12 mouse cellular contexts compared by ENCODE assay signal in genomic region chr12:108433030-108433429, GRCm38 (mm10).
A peak's percentile ranks its signal among the peaks of the same experiment; 100 is the strongest.
DNase-seq lines count a peak whose midpoint lies in the region; ATAC-seq lines count a peak whose summit lies in the region.
"Had no signal": no experiment of that assay in that cellular context is flagged by ENCODE, and none has a peak within 500 bp of the region (broad histone marks: within the 10 kb centered on the region; RNA-seq: fewer than 3 reads in every experiment).

No protein-coding gene starts in this region.

- ATAC-seq in hindbrain, embryonic 12.5 days (ENCODE audit: low FRiP score), result no peak
- no peak for ATAC-seq in hindbrain, embryonic 14.5 days (ENCODE audit: low FRiP score)
- no peak for ATAC-seq in neural tube, embryonic 13.5 days (ENCODE audit: low read depth)
- no peak for ATAC-seq in erythroid progenitor cell, adult 5-6 weeks (replicated peaks; ENCODE audit: low FRiP score, poor library complexity, severe bottlenecking)

- H3K36me3 ChIP-seq in hindbrain, embryonic 10.5 days, result peaks cover 2% of the 10 kb centered on the region; the same call in 1 of the 2 replicates
- no peaks in the 10 kb centered on the region for H3K36me3 ChIP-seq in hindbrain, embryonic 12.5 days
- H3K36me3 ChIP-seq in hindbrain, embryonic 14.5 days (replicated peaks; ENCODE audit: control insufficient read depth, insufficient read depth), result no peaks in the 10 kb centered on the region
- no peaks in the 10 kb centered on the region for H3K36me3 ChIP-seq in neural tube, embryonic 13.5 days
- H3K36me3 ChIP-seq: embryonic facial prominence, embryonic 13.5 days; liver, embryonic 15.5 days had no signal

- WGBS in hindbrain, embryonic 10.5 days, result 78% methylated on average over 16 of the region's 16 CpGs
- 72% methylated on average over 16 of the region's 16 CpGs for WGBS in hindbrain, embryonic 12.5 days
- 60% methylated on average over 16 of the region's 16 CpGs for WGBS in hindbrain, embryonic 14.5 days
- 61% methylated on average over 16 of the region's 16 CpGs for WGBS in neural tube, embryonic 13.5 days

- H3K9me3 ChIP-seq in hindbrain, embryonic 10.5 days, result no peaks in the 10 kb centered on the region
- no peaks in the 10 kb centered on the region for H3K9me3 ChIP-seq in hindbrain, embryonic 12.5 days (replicated peaks)
- H3K9me3 ChIP-seq in hindbrain, embryonic 14.5 days (ENCODE audit: control insufficient read depth, low read length), result no peaks in the 10 kb centered on the region
- H3K9me3 ChIP-seq in neural tube, embryonic 13.5 days, result no peaks in the 10 kb centered on the region
- H3K9me3 ChIP-seq: embryonic facial prominence, embryonic 13.5 days; liver, embryonic 15.5 days had no signal

- no peak for DNase-seq in hindbrain, embryonic 10.5 days (ENCODE audit: low spot score)
- DNase-seq in cerebellum, postnatal 14 days, result peak; percentile 52 to 61
- DNase-seq in hindbrain, embryonic 14.5 days (ENCODE audit: low spot score), result no peak
- no peak for DNase-seq in embryo, embryonic 9.5 days (ENCODE audit: extremely low spot score)
- DNase-seq in embryo, embryonic 10.5 days (ENCODE audit: low spot score), result no peak
- DNase-seq: adrenal gland, adult 2 months; kidney, adult 9 months had no signal

- no peak overlapping the region for H3K4me3 ChIP-seq in hindbrain, embryonic 10.5 days
- H3K4me3 ChIP-seq in hindbrain, embryonic 12.5 days, result no peak overlapping the region
- no peak overlapping the region for H3K4me3 ChIP-seq in hindbrain, embryonic 14.5 days (replicated peaks; ENCODE audit: low read length)
- no peak overlapping the region for H3K4me3 ChIP-seq in neural tube, embryonic 13.5 days
- H3K4me3 ChIP-seq: embryonic facial prominence, embryonic 13.5 days; liver, embryonic 15.5 days had no signal

- peaks cover 79% of the 10 kb centered on the region for H3K4me1 ChIP-seq in hindbrain, embryonic 10.5 days (replicated peaks)
- peaks cover 44% of the 10 kb centered on the region for H3K4me1 ChIP-seq in hindbrain, embryonic 12.5 days
- peaks cover 31% of the 10 kb centered on the region for H3K4me1 ChIP-seq in hindbrain, embryonic 14.5 days (replicated peaks; ENCODE audit: control insufficient read depth, insufficient read depth, low read length)
- H3K4me1 ChIP-seq in neural tube, embryonic 13.5 days (replicated peaks), result peaks cover 72% of the 10 kb centered on the region
- H3K4me1 ChIP-seq: liver, embryonic 15.5 days had no signal

- H3K9ac ChIP-seq in hindbrain, embryonic 12.5 days, result no peak overlapping the region
- no peak overlapping the region for H3K9ac ChIP-seq in hindbrain, embryonic 14.5 days
- peak overlapping the region; percentile 49; the same call in 1 of the 2 replicates for H3K9ac ChIP-seq in neural tube, embryonic 13.5 days
- H3K9ac ChIP-seq: embryonic facial prominence, embryonic 13.5 days; liver, embryonic 15.5 days had no signal

- peak overlapping the region; percentile 77; the same call in 1 of the 2 replicates for H3K27ac ChIP-seq in hindbrain, embryonic 10.5 days
- H3K27ac ChIP-seq in hindbrain, embryonic 12.5 days, result no peak overlapping the region
- H3K27ac ChIP-seq in hindbrain, embryonic 14.5 days, result peak overlapping the region; percentile 43; the same call in 1 of the 2 replicates
- H3K27ac ChIP-seq in neural tube, embryonic 13.5 days (replicated peaks), result peak overlapping the region; percentile 61
- H3K27ac ChIP-seq: embryonic facial prominence, embryonic 13.5 days; liver, embryonic 15.5 days had no signal

- H3K4me2 ChIP-seq in hindbrain, embryonic 12.5 days (replicated peaks), result no peak overlapping the region
- no peak overlapping the region for H3K4me2 ChIP-seq in hindbrain, embryonic 14.5 days (replicated peaks)
- 0 out of 2 replicates have a peak overlapping the region, but pooled peaks have one; percentile 14 for H3K4me2 ChIP-seq in neural tube, embryonic 13.5 days
- H3K4me2 ChIP-seq: embryonic facial prominence, embryonic 13.5 days; liver, embryonic 15.5 days had no signal

- no peaks in the 10 kb centered on the region for H3K27me3 ChIP-seq in hindbrain, embryonic 10.5 days (ENCODE audit: insufficient read depth, poor library complexity, severe bottlenecking)
- no peaks in the 10 kb centered on the region for H3K27me3 ChIP-seq in hindbrain, embryonic 12.5 days
- H3K27me3 ChIP-seq in hindbrain, embryonic 14.5 days (ENCODE audit: control insufficient read depth, insufficient read depth, low read length), result no peaks in the 10 kb centered on the region
- no peaks in the 10 kb centered on the region for H3K27me3 ChIP-seq in neural tube, embryonic 13.5 days
- H3K27me3 ChIP-seq: embryonic facial prominence, embryonic 13.5 days; liver, embryonic 15.5 days had no signal

Comparison
In these comparisons a context has a peak if more than half of its experiments do, and no peak if none do; other contexts are left out.
1. DNase-seq: peak in cerebellum, postnatal 14 days (2 of 2); none in hindbrain, embryonic 10.5 days (single experiment), hindbrain, embryonic 14.5 days (single experiment), embryo, embryonic 9.5 days (single experiment) and embryo, embryonic 10.5 days (single experiment).